Mouse (Mus musculus): ENCODE measurements around the gene Lifr.
A peak's percentile ranks its signal among the peaks of the same experiment; 100 is the strongest.

The Lifr gene

GRCm38 (mm10) chr15:7166735-7167134 lies 76.3 kb downstream of the Lifr start:
- no peak for DNase-seq

- no peak for DNase-seq
Observed at GRCm38 (mm10) chr15:7167238-7167905, 77.0 kb downstream of the Lifr start.

GRCm38 (mm10) chr15:7167906-7168532 lies 77.6 kb downstream of the Lifr start:
- no peak for DNase-seq

DNA sequence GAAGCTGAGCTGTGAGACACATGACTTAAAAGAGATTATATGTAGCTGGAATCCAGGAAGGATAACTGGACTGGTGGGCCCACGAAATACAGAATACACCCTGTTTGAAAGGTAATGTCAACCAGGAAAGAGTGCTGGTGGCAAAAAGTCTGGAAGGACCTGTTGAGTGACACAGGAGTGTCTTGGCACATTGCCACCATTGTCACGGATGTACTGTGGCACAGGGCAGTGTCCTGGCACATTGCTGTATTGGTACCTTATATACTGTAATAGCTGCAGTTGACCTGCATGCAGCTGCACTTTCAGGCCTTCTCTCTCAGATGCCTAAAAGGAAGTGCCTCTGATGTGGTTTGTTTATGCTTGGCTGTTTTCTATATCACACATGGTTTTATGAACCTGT lies 82.5 kb downstream of the Lifr start:
- peak; percentile 26 to 37 for DNase-seq

- no peak for DNase-seq
Observed at GRCm38 (mm10) chr15:7173346-7173745, 82.9 kb downstream of the Lifr start.

DNA sequence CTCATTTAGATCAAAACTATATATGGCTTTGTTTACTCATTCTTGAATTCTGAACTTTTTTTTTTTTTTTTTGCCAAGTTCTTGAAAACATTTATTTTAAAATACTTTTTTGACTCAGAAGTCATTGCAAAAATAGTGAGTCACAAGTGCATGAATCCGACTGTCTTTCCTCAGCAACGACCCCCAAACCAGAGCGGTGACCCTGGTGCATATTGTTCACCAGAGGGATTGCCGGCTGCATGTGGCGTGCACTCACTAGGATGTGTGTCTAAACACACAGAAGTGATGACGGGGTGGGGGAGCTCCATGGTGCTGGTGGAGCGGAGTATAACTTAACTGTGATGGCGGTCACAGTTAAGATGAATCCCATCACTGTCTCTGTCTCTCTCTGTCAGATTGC lies 83.4 kb downstream of the Lifr start:
- no peak for DNase-seq

GRCm38 (mm10) chr15:7180576-7180975 lies 90.2 kb downstream of the Lifr start:
- no peak for DNase-seq

GRCm38 (mm10) chr15:7187682-7188081 lies 97.3 kb downstream of the Lifr start:
- no peak for DNase-seq

- DNase-seq = peak in 1 of 2 experiments; percentile 31
Observed at GRCm38 (mm10) chr15:7189678-7190454, 99.5 kb downstream of the Lifr start.

DNA sequence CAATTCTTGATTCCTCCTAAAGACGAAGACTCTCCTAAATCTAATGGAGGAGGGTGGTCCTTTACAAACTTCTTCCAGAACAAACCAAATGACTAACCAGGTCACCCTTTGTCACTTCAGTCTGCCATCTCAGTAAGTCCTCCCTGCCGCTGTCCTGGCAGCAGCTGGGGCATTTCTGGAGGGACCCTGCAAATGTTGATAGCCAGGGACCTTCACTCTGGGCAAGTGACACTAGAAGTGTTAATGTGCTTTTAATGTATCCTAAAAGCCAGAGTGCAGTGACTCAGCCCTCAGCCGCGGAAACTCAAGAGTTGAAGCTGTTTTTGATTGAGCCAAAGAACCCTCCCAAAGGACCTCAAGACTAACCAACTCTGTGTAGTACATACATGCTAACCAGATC lies 100.7 kb downstream of the Lifr start:
- no peak for DNase-seq

- DNase-seq = no peak
Observed at GRCm38 (mm10) chr15:7192582-7192981, 102.2 kb downstream of the Lifr start.

- no peak for DNase-seq
Observed at GRCm38 (mm10) chr15:7194147-7194720, 103.8 kb downstream of the Lifr start.

DNA sequence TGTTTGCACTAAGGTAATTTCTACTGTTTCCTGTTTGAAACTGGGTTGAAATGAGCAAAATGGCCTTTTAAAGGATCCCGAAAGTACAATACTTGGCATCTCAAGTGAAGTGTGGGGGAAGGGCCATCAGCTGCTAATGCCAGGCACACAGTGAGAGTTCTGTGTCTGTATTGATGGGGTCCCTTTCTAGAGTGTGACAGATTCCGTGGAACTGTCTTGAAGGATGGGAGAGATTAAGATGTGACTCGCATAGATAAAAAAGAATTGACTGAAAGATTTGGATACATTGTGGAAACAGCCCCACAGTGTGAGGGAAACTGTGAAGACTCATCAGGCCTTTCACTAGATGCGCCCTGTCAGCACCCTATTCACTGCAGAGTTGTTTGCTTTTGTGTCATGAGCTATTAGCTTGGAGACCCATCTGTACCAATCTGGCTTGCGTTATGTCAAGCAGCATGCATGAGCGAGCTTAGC lies 104.4 kb downstream of the Lifr start:
- DNase-seq = no peak

DNA sequence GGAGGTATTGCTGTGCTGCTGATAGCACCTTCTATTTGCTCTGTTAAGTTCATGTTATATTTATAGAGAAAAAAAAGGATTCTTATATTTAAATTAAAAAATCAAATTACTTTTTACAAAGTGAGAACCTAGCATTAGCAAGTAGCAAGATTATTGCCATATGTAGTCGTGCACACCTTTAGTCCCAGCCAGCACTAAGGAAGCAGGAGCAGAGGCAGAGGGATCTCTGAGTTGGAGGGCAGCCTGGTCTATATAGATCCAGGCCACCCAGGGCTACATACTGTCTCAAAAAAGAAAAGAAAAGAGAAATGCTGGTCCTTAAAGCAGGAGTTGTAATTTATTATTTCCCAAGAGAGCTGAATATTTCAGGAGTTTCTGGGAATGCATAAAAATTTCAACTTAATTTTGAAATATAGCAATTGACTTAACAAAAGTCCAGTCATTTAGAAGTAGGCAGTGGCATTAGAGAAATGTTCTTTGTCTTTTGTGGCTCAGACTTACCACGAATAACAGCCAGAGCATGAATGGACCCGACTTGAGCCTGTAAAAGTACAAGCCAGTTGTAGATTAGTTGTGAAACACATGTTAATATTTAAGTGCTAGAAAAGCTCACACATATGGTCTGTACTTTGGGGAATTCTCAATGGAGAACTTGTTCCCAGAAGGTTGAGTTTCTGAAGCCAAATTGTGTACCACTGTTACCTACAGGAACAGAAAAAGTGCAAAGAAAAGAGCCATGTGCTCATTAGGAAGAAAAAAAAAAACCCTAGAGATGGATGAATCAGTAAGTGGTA lies 107.4 kb downstream of the Lifr start:
- no peak for DNase-seq

- peak; percentile 40 to 54 for DNase-seq
Observed at GRCm38 (mm10) chr15:7198816-7199215, 108.4 kb downstream of the Lifr start.

GRCm38 (mm10) chr15:7200286-7200685 lies 109.9 kb downstream of the Lifr start:
- no peak for DNase-seq

GRCm38 (mm10) chr15:7201421-7202380 lies 111.3 kb downstream of the Lifr start:
- DNase-seq = peak in 1 of 2 experiments; percentile 25

DNA sequence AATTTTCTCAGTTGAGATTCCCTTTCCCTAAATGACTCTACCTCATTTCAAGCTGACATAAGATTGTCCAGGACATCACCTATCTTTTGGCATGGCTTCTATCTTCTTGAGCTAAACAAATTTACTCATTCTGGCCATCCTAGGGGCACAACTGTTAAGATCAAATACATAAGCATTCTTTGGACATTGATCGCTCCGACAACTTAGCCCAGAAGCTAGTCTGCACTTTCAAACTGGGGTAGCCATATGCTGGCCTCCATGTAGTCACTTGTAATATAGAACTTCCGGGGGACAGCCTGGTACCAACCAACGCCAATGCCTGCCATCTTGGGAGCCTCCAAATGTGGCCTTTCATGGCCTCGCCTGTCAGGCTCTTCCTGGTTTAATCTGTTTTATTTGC lies 112.6 kb downstream of the Lifr start:
- no peak for DNase-seq

GRCm38 (mm10) chr15:7203606-7204330 lies 113.4 kb downstream of the Lifr start:
- DNase-seq = peak; percentile 73 to 83

- no peak for DNase-seq
Observed at GRCm38 (mm10) chr15:7204917-7205316, 114.5 kb downstream of the Lifr start.

DNA sequence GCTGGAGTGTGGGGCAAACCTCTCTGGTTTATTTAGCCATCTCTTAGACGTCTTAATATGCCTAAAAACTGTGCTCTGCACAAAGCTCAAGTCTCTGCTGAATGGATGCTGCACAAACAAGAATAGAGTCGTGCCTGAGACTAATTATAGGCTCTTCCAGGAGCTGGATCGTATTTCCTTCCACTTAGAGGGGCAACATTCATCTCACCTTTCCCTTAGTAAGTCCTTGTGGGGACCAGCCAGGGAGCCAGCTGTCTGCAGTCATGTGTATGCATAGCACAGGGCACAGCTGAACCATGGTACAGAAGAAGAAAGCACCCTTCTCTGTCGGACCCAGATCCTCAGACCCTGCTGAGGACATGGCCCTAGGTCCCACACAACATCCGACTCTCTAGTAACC lies 115.7 kb downstream of the Lifr start:
- no peak for DNase-seq

Data from kidney, postnatal 4 days (tissue).